In genomic region chr5:128953278-128954070, GRCm38 (mm10) we compare ENCODE assay signal across 9 mouse cellular contexts. TPM values are rescaled to one million over a fixed set of nuclear protein-coding genes. Genes with fewer than 3 reads are reported as not detected.
A peak's percentile ranks its signal among the peaks of the same experiment; 100 is the strongest.
DNase-seq lines count a peak whose midpoint lies in the region; ATAC-seq lines count a peak whose summit lies in the region.
"Had no signal": no experiment of that assay in that cellular context is flagged by ENCODE, and none has a peak within 500 bp of the region (broad histone marks: within the 10 kb centered on the region; RNA-seq: fewer than 3 reads in every experiment).

Rimbp2 (minus strand) TSS chr5:128953486.

- no peak for DNase-seq in kidney, adult 11 months
- DNase-seq in embryonic facial prominence, embryonic 10.5 days (ENCODE audit: low spot score), result peak; percentile 86
- DNase-seq in right cerebral cortex, postnatal 25 days, result peak; percentile 71
- DNase-seq in spleen, adult 18-20 months, result no peak
- no peak for DNase-seq in ovary, postnatal 14 days (ENCODE audit: low spot score)

- peaks cover 11% of the 10 kb centered on the region for H3K4me1 ChIP-seq in kidney, embryonic 15.5 days
- H3K4me1 ChIP-seq in embryonic facial prominence, embryonic 10.5 days, result peaks cover 23% of the 10 kb centered on the region
- peaks cover 26% of the 10 kb centered on the region for H3K4me1 ChIP-seq in hindbrain, embryonic 15.5 days (replicated peaks)
- peaks cover 7% of the 10 kb centered on the region for H3K4me1 ChIP-seq in limb, embryonic 15.5 days

- peak within 1 kb of the TSS; percentile 40 for H3K4me3 ChIP-seq in kidney, embryonic 15.5 days (replicated peaks)
- H3K4me3 ChIP-seq in embryonic facial prominence, embryonic 10.5 days, result peak within 1 kb of the TSS; percentile 63
- peak within 1 kb of the TSS; percentile 53 for H3K4me3 ChIP-seq in hindbrain, embryonic 15.5 days
- peak within 1 kb of the TSS; percentile 30 for H3K4me3 ChIP-seq in limb, embryonic 15.5 days
- H3K4me3 ChIP-seq: myocyte had no signal

- H3K27ac ChIP-seq in kidney, embryonic 15.5 days, result no peak within 1 kb of the TSS
- peak within 1 kb of the TSS; percentile 76 for H3K27ac ChIP-seq in embryonic facial prominence, embryonic 10.5 days (replicated peaks)
- peak within 1 kb of the TSS; percentile 93 for H3K27ac ChIP-seq in hindbrain, embryonic 15.5 days (replicated peaks)
- H3K27ac ChIP-seq in limb, embryonic 15.5 days, result no peak within 1 kb of the TSS

- no peaks in the 10 kb centered on the region for H3K36me3 ChIP-seq in kidney, embryonic 15.5 days
- no peaks in the 10 kb centered on the region for H3K36me3 ChIP-seq in embryonic facial prominence, embryonic 10.5 days (replicated peaks)
- H3K36me3 ChIP-seq in hindbrain, embryonic 15.5 days, result no peaks in the 10 kb centered on the region
- H3K36me3 ChIP-seq in limb, embryonic 15.5 days, result no peaks in the 10 kb centered on the region

- H3K4me2 ChIP-seq in kidney, embryonic 15.5 days, result peak within 1 kb of the TSS; percentile 71
- H3K4me2 ChIP-seq in hindbrain, embryonic 15.5 days, result peak within 1 kb of the TSS; percentile 65
- H3K4me2 ChIP-seq in limb, embryonic 15.5 days, result peak within 1 kb of the TSS; percentile 55

- H3K9me3 ChIP-seq in kidney, embryonic 15.5 days (replicated peaks), result no peaks in the 10 kb centered on the region
- peaks cover 5% of the 10 kb centered on the region; the same call in 1 of the 2 replicates for H3K9me3 ChIP-seq in embryonic facial prominence, embryonic 10.5 days
- no peaks in the 10 kb centered on the region for H3K9me3 ChIP-seq in hindbrain, embryonic 15.5 days
- no peaks in the 10 kb centered on the region for H3K9me3 ChIP-seq in limb, embryonic 15.5 days

- peak; percentile 87 for ATAC-seq in kidney, embryonic 15.5 days (replicated peaks; ENCODE audit: low FRiP score)
- ATAC-seq in hindbrain, embryonic 15.5 days (ENCODE audit: low FRiP score, low read depth), result peak; percentile 80
- ATAC-seq in limb, embryonic 15.5 days (ENCODE audit: insufficient number of reproducible peaks, low FRiP score, low TSS enrichment, low read depth), result peak; percentile 12; the same call in 1 of the 2 replicates

- no peak within 1 kb of the TSS for H3K9ac ChIP-seq in kidney, embryonic 15.5 days
- peak within 1 kb of the TSS; percentile 57 for H3K9ac ChIP-seq in hindbrain, embryonic 15.5 days
- 0 out of 2 replicates have a peak within 1 kb of the TSS, but pooled peaks have one; percentile 17 for H3K9ac ChIP-seq in limb, embryonic 15.5 days

- peaks cover 29% of the 10 kb centered on the region for H3K27me3 ChIP-seq in kidney, embryonic 15.5 days
- H3K27me3 ChIP-seq in embryonic facial prominence, embryonic 10.5 days (replicated peaks; ENCODE audit: low read depth, poor library complexity, severe bottlenecking), result peaks cover 39% of the 10 kb centered on the region
- H3K27me3 ChIP-seq in hindbrain, embryonic 15.5 days, result no peaks in the 10 kb centered on the region
- peaks cover 31% of the 10 kb centered on the region for H3K27me3 ChIP-seq in limb, embryonic 15.5 days

- 13% methylated on average over 17 of the region's 17 CpGs for WGBS in kidney, embryonic 15.5 days
- 9% methylated on average over 17 of the region's 17 CpGs for WGBS in embryonic facial prominence, embryonic 10.5 days
- WGBS in hindbrain, embryonic 15.5 days, result 6% methylated on average over 17 of the region's 17 CpGs
- WGBS in limb, embryonic 15.5 days, result 14% methylated on average over 17 of the region's 17 CpGs

RNA-seq across cellular contexts. Expression of gene Rimbp2, which starts in this region (rescaled TPM):
- polyA plus RNA-seq in kidney, embryonic 15.5 days (2015; fragmentation: Nextera tagmentation; extraction: Ambion mirVana), result 0.05 and 0.36 TPM in 2 replicates
- 0.33 and 0.42 TPM in 2 replicates for polyA plus RNA-seq in embryonic facial prominence, embryonic 10.5 days (2016; fragmentation: Nextera tagmentation; extraction: Ambion mirVana)
- polyA plus RNA-seq in hindbrain, embryonic 15.5 days (2015; fragmentation: Nextera tagmentation; extraction: Ambion mirVana), result 6.6 and 7.3 TPM in 2 replicates
- polyA plus RNA-seq in limb, embryonic 15.5 days (2015; fragmentation: Nextera tagmentation; extraction: Ambion mirVana), result 0.05 and 0.15 TPM in 2 replicates
- polyA plus RNA-seq: myocyte had no signal

Comparison
In these comparisons a context has a peak if more than half of its experiments do, and no peak if none do; other contexts are left out.
1. Peak in ATAC-seq, H3K4me3 ChIP-seq and H3K4me2 ChIP-seq in kidney, embryonic 15.5 days; RNA of the gene not detected or under 1 TPM.
2. Peak in DNase-seq, H3K4me3 ChIP-seq and H3K27ac ChIP-seq in embryonic facial prominence, embryonic 10.5 days; RNA of the gene not detected or under 1 TPM.
3. Peak in ATAC-seq, H3K4me3 ChIP-seq, H3K9ac ChIP-seq and H3K4me2 ChIP-seq in limb, embryonic 15.5 days; RNA of the gene not detected or under 1 TPM.
4. ATAC-seq: peak in every context shown above with its lines; median percentile 87 in kidney, embryonic 15.5 days; 80 in hindbrain, embryonic 15.5 days; 12 in limb, embryonic 15.5 days.